Mouse (Mus musculus) heart, embryonic 10.5 days (tissue): ENCODE measurements around the gene H2-Q2. TPM values are rescaled to one million over a fixed set of nuclear protein-coding genes. Genes with fewer than 3 reads are reported as not detected.
"Not testable (repeated sequence)": the region's sequence is repeated elsewhere in the genome, so short reads cannot be mapped to it uniquely, and the experiment has no call there.

ENCODE experiments used
- DNase-seq: peaks from one replicate; pipeline ENCODE4 v3.0.0-alpha.2; 2017; ENCODE audit warnings: low spot score
- H3K27ac ChIP-seq: fragments of 300-500 bp; sonication (generic); 2 replicates; pipeline ENCODE4 v1.5.1; 2016; ENCODE audit warnings: mild to moderate bottlenecking
- H3K27me3 ChIP-seq: fragments of 300-500 bp; sonication (generic); 2 replicates; pipeline ENCODE4 v1.6.1; 2016; ENCODE audit warnings: mild to moderate bottlenecking; ENCODE audit not compliant: poor library complexity, insufficient read depth, severe bottlenecking
- H3K36me3 ChIP-seq: fragments of 300-500 bp; sonication (generic); 2 replicates; pipeline ENCODE4 v1.6.1; 2016; ENCODE audit warnings: mild to moderate bottlenecking, moderate library complexity
- H3K4me1 ChIP-seq: fragments of 300-500 bp; sonication (generic); 2 replicates; pipeline ENCODE4 v1.6.1; 2016; ENCODE audit warnings: mild to moderate bottlenecking
- H3K4me3 ChIP-seq: fragments of 300-500 bp; sonication (generic); 2 replicates; pipeline ENCODE4 v1.5.1; 2016; ENCODE audit warnings: mild to moderate bottlenecking, moderate library complexity
- H3K9me3 ChIP-seq: fragments of 300-500 bp; sonication (generic); 2 replicates; pipeline ENCODE4 v1.6.1; 2016; ENCODE audit warnings: mild to moderate bottlenecking, moderate library complexity
- WGBS: fragments of 180-500 bp; shearing (Covaris S2); methylation state at CpG from one replicate; pipeline ENCODE4 v1.1.7; 2016; 5-methylcytosine and 5-hydroxymethylcytosine counted together
- polyA plus RNA-seq: library from polyadenylated mRNA; unstranded; fragments of >200 nt; fragmentation: Nextera tagmentation; extraction: Ambion mirVana; gene quantifications from 2 replicates; pipeline ENCODE4 v1.2.1, GENCODE M21; 2016

H2-Q2 gene
- 11.2 and 15.9 TPM in 2 replicates for polyA plus RNA-seq

DNA sequence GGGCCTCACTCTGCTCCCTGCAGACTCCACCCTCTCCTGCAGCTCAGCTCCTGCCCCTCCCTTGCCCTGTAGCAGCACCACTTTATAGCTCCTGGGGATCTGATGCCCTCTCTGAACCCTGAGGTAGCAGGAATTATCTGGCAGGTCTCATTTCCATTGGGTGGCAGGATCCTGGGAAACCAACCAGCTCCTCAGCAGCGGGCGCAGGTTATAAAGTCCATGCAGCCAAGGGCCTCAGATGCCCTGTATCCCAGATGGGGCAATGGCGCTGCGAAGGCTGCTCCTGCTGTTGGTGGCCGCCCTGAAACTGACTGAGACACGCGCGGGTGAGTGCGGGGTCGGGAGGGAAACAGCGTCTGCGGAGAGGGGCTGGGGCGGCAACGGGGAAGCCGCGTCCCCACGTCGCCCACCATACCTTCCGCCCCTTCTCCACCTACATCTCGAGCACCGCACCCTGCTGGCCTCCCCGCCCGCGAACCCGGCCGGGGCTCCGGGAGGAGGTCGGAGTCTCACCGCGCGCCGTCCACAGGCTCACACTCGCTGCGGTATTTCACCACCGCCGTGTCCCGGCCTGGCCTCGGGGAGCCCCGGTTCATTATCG lies at the start of gene H2-Q2:
TSS of gene H2-Q2 (plus strand) at position 172 of the 601 bp plus-strand sequence.
- peaks cover 52% of the 10 kb centered on the region for H3K27me3 ChIP-seq
- WGBS = 2% methylated on average over 39 of the region's 40 CpGs
- no peaks in the 10 kb centered on the region for H3K9me3 ChIP-seq
- peak within 1 kb of the TSS; percentile 60 for H3K4me3 ChIP-seq
- peak within 1 kb of the TSS; percentile 49 for H3K27ac ChIP-seq
- H3K36me3 ChIP-seq = no peaks in the 10 kb centered on the region
- DNase-seq = no peak
- peaks cover 14% of the 10 kb centered on the region for H3K4me1 ChIP-seq

DNA sequence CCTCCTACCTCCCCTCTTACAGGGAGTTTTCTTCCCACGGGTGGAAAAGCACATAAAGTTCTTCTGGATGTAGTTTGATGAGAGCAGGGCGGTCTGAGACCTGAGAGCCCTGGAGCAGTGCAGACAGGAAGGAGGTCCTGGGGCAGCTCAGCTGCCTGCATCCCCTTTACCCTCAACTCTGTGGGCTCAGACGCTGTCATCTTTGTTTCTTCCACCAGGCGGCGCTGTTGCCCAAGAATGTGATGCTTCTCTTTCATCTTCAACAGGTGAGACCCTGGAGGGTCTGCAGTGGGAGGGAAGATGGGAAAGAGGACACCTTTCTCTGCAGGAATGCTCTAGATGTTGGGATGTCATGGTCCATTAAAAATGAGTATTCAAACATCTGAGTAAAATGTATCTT lies 46.2 kb upstream of the H2-Q2 start:
- not testable (repeated sequence) for H3K27me3 ChIP-seq, H3K36me3 ChIP-seq, H3K27ac ChIP-seq, H3K4me3 ChIP-seq, H3K4me1 ChIP-seq, H3K9me3 ChIP-seq
- WGBS = 3% methylated on average over 5 of the region's 5 CpGs
- peak; percentile 64 for DNase-seq

DNA sequence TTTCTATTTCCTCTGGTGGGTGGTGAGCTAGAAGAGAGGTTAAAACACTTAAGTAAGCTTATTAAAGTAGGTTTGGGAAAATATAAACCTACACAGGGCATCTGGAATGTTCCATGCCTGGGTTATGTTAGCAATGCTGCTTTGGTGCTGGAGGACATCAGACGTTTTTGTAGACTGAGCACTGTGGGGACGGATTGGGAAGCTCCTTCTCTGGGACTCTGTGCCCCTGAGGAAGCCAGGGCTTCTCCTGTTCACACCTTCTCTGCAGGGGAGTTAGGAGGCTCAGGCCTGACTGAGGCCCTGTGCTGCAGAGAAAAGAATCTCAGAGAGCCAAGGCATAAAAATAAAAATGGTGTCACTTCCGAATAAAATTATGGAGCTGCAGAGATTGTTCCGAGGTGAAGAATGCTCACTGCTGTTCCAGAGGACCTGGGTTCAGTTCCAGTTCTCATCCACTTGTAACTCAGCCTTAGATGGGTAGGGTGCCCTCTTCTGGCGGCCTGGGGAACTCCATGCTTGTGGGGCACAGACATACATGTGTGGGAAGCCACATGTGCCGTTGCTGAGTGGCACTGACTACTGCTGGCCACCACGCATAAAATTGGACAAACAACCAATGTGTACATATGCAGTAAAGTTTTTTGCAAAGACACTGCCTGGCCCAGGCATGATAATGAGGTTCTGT lies 41.6 kb upstream of the H2-Q2 start:
- not testable (repeated sequence) for H3K27ac ChIP-seq, H3K4me1 ChIP-seq, H3K27me3 ChIP-seq, H3K4me3 ChIP-seq, H3K9me3 ChIP-seq, H3K36me3 ChIP-seq
- DNase-seq = peak; percentile 67
- 82% methylated on average over 7 of the region's 7 CpGs for WGBS

DNA sequence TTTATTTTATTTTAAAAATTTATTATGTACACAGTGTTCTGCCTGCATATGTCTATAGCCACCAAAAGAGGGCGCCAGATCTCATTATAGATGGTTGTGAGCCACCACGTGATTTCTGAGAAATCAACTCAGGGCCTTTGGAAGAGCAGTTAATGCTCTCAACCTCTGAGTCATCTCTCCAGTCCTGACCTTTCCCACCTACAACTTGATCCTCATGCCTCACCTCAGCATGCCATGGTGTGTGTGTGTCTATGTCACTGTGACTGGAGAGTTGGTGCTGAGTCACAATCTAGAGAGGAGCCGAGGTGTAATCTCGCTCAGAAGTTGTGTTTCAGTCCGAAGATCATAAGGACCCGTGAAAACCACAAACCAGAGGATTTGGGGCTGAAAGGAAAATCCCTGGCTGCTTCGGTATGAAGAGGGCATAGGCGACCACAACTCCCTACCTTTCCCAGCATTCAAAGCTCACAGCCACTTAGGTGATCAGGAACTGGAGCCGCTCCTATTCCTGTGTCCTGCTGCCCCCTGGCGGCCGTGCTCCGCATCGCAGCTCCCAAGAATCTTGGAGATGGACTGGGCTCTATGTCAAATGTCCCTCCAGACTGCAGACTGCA lies 40.3 kb upstream of the H2-Q2 start:
- H3K4me1 ChIP-seq = 0 out of 2 replicates have a peak, but pooled peaks cover 5% of the 10 kb centered on the region
- H3K36me3 ChIP-seq = no peaks in the 10 kb centered on the region
- H3K27me3 ChIP-seq = peaks cover 12% of the 10 kb centered on the region; the same call in 1 of the 2 replicates
- 27% methylated on average over 13 of the region's 13 CpGs for WGBS
- peak; percentile 85 for DNase-seq
- H3K4me3 ChIP-seq = no peak overlapping the region
- no peaks in the 10 kb centered on the region for H3K9me3 ChIP-seq
- no peak overlapping the region for H3K27ac ChIP-seq

DNA sequence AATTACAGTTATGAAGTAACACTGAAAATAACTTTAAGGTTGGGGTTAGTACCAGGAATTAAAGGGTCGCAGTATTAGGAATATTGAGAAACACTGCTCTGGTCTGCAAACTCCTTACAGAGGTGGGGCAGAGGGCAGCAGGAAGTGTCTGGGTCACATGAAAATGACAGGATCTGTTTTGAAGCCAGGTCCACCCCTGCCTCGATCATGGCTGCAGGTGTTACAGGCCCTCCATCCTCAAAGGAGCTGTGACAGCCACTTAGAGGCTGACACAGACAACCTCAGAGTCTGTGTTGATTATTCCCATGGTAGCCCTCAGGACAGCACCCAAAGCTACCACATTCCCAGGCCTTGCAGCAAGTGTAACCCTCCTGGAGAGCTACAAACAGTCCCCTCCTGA lies 38.8 kb upstream of the H2-Q2 start:
- peak; percentile 60 for DNase-seq
- no peak overlapping the region for H3K27ac ChIP-seq
- 79% methylated on average over 2 of the region's 2 CpGs for WGBS

DNA sequence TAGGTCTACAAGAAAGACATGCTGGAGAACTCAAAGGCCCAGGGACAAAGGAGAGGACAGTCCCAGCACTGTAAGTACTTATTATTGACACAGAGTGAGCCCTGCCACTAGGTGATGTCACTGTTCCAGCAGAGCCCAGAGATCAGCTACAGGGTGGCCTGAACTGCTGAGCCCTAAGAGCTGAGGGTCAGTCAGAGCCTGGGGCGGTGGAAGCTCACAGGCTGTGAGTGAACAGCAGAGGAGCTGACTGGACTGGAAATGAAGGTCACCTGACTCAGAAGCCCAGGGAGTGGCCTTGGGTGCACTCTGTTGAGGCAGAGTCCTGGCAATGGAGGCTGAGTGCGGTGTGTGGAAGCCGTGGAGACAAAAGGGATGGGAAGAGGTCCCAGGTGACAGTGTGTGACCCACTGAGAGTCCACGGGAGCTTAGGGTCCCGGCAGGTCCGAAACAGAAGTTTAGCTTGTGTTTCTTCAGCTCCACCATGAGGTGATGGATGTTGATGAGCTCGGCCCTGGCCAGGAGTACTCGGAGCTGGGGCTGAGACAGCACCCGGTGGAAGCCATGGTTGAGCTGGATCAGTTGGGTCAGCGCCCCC lies 38.2 kb upstream of the H2-Q2 start:
- 81% methylated on average over 10 of the region's 10 CpGs for WGBS
- Histone ChIP-seq H3K4me3 (no peak overlapping the region), H3K27ac (no peak overlapping the region), H3K4me1 (0 out of 2 replicates have a peak, but pooled peaks cover 5% of the 10 kb centered on the region), H3K9me3 (no peaks in the 10 kb centered on the region), H3K27me3 (peaks cover 29% of the 10 kb centered on the region), H3K36me3 (no peaks in the 10 kb centered on the region)
- peak; percentile 72 for DNase-seq

More for the DNA sequence above, 38.8 kb upstream of the H2-Q2 start:
- Histone ChIP-seq H3K36me3 (no peaks in the 10 kb centered on the region), H3K4me1 (0 out of 2 replicates have a peak, but pooled peaks cover 5% of the 10 kb centered on the region), H3K4me3 (no peak overlapping the region), H3K9me3 (no peaks in the 10 kb centered on the region), H3K27me3 (peaks cover 23% of the 10 kb centered on the region)

DNA sequence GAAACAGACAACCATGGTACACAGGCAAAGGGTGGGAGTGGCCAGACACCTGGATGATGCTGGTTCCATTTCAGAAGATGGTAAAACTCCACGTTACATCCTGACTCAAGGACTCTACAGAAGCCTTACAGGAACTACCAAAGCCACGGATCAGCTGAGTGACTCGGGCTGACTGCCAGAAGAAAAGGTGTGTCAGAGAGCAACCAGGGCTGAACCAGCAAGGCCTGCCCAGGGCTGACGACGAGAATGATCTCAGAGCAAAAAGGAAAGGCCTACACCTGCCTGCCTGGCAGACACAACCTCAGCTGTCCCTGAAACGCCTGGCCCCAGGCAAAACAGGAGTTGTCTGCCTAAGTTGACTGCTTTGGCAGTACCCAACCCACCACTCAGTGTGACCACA lies 37.6 kb upstream of the H2-Q2 start:
- no peaks in the 10 kb centered on the region for H3K9me3 ChIP-seq
- DNase-seq = peak; percentile 68
- no peaks in the 10 kb centered on the region for H3K36me3 ChIP-seq
- WGBS = 73% methylated on average over 6 of the region's 6 CpGs
- no peak overlapping the region for H3K4me3 ChIP-seq
- 0 out of 2 replicates have a peak, but pooled peaks cover 5% of the 10 kb centered on the region for H3K4me1 ChIP-seq
- peaks cover 33% of the 10 kb centered on the region for H3K27me3 ChIP-seq
- no peak overlapping the region for H3K27ac ChIP-seq

DNA sequence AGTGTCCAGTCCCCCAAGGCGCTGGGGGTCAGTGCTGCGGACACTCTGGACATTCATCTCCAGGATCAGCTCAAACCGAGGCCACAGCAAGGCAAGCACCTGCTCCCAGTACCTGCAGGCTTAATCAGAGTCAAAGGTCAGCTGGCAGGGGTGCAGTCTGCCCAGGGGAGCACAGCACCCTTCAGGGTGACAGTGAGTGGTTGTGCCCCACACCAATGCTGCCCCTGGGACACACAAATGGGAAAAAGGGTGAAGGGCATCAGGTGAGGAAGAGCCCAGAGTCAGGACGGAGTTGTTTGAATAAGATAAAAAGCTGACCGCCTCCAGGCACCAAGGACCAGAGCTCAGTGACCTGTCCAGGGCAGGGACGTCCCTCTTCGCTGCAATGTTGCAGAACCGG lies 37.1 kb upstream of the H2-Q2 start:
- H3K36me3 ChIP-seq, H3K4me1 ChIP-seq, H3K4me3 ChIP-seq, H3K9me3 ChIP-seq, H3K27ac ChIP-seq: not testable (repeated sequence)
- 77% methylated on average over 8 of the region's 8 CpGs for WGBS
- peak; percentile 60 for DNase-seq
- peaks cover 38% of the 10 kb centered on the region for H3K27me3 ChIP-seq

DNA sequence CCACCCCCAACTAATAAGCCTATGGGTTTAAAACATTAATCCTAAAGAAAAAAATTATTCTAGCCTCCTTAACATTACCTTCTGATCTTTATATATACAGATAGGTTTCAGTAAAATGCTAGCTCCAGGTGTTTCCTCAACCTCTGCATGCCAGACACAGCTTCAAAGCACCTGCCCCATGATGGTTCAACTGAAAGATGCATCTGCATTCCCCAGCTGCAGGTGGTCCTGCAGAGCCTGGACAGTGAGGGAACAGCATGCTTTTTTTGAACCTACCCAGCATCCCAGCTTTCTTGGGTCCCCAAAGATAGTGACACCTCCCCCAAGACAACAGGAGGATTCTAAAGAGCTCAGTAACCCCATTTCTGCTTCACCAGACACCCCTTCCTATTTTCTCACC lies 23.4 kb upstream of the H2-Q2 start:
- no peaks in the 10 kb centered on the region for H3K36me3 ChIP-seq
- H3K9me3 ChIP-seq = no peaks in the 10 kb centered on the region
- H3K4me1 ChIP-seq = peaks cover 11% of the 10 kb centered on the region
- DNase-seq = no peak
- peaks cover 60% of the 10 kb centered on the region for H3K27me3 ChIP-seq
- H3K4me3 ChIP-seq = no peak overlapping the region
- no peak overlapping the region for H3K27ac ChIP-seq

DNA sequence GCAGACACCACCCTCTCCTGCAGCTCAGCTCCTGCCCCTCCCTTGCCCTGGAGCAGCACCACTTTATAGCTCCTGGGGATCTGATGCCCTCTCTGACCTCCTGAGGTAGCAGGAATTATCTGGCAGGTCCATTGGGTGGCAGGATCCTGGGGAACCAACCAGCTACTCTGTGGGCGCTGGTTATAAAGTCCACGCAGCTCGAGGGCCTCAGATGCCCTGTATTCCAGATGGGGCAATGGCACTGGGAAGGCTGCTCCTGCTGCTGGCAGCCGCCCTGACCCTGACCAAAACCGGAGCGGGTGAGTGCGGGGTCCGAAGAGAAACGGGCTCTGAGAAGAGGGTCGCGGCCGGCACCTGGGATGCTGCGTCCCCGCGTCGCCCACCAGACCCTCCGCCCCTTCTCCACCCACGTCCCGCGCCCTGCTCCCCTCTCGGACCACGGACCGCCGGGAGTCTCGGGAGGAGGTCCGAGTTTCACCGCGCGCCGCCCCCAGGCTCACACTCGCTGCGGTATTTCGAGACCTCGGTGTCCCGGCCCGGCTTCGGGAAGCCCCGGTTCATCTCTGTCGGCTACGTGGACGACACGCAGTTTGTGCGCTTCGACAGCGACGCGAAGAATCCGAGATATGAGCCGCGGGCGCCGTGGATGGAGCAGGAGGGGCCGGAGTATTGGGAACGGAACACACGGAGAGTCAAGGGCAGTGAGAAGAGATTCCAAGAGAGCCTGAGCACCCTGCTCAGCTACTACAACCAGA lies 21.5 kb upstream of the H2-Q2 start, which contains the start of gene H2-Q1:
TSS of gene H2-Q1 (plus strand) at position 79 of the 755 bp plus-strand sequence.
- under 1% methylated on average over 55 of the region's 55 CpGs for WGBS

DNA sequence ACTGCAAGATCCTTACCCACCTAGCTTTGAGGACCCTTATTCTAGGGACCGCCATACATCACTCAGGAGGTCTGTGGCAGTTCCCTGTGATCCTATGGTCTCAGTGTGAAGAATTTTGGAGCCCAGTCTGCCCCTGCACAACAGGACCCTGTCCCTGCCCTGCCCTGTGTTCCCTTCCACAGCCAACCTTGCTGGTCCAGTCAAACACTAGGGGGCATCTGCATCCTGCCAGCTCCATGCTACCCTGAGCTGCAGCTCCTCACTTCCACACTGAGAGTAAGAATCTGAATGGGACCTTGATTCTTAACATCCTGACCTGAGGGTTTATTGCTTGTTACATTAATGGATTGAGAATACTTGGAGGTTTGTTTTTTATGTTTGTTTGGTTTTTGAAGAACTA lies 16.9 kb upstream of the H2-Q2 start:
- DNase-seq, H3K4me3 ChIP-seq, H3K9me3 ChIP-seq, H3K36me3 ChIP-seq, H3K27ac ChIP-seq: not testable (repeated sequence)
- WGBS = 54% methylated on average over 1 of the region's 1 CpGs
- peaks cover 36% of the 10 kb centered on the region for H3K27me3 ChIP-seq
- peaks cover 11% of the 10 kb centered on the region for H3K4me1 ChIP-seq

More for the DNA sequence above, 21.5 kb upstream of the H2-Q2 start, which contains the start of gene H2-Q1:
- no peak for DNase-seq
- peaks cover 11% of the 10 kb centered on the region for H3K4me1 ChIP-seq
- H3K27me3 ChIP-seq = peaks cover 61% of the 10 kb centered on the region
- peak within 1 kb of the TSS; percentile 59 for H3K4me3 ChIP-seq
- peak within 1 kb of the TSS; percentile 30; the same call in 1 of the 2 replicates for H3K27ac ChIP-seq
- no peaks in the 10 kb centered on the region for H3K9me3 ChIP-seq
- no peaks in the 10 kb centered on the region for H3K36me3 ChIP-seq

DNA sequence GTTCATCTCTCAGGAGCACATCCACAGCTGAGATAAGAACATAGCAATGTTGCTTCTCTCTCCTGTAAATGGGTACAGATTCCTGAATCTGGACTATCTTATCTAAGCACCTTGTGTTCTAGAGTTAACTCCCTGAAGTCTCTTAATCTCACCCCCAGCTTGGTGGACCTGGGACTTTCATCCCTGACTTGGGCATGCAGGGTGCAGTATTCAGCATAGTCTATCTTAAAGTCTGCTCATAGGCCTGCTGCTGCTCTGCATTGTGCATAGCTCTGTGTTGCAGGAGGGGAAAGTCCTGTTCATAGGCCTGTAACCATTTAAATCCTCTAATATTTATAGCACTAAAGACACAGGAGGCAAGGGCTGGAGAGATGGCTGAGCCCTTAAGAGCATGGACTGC lies 16.0 kb upstream of the H2-Q2 start:
- not testable (repeated sequence) for H3K27ac ChIP-seq, H3K36me3 ChIP-seq, H3K4me1 ChIP-seq, H3K9me3 ChIP-seq, DNase-seq, H3K4me3 ChIP-seq
- H3K27me3 ChIP-seq = peaks cover 27% of the 10 kb centered on the region
